Mouse (Mus musculus): ENCODE data around the gene Ppard.
"Not testable (repeated sequence)": the region's sequence is repeated elsewhere in the genome, so short reads cannot be mapped to it uniquely, and the experiment has no call there.

Gene Ppard

DNA sequence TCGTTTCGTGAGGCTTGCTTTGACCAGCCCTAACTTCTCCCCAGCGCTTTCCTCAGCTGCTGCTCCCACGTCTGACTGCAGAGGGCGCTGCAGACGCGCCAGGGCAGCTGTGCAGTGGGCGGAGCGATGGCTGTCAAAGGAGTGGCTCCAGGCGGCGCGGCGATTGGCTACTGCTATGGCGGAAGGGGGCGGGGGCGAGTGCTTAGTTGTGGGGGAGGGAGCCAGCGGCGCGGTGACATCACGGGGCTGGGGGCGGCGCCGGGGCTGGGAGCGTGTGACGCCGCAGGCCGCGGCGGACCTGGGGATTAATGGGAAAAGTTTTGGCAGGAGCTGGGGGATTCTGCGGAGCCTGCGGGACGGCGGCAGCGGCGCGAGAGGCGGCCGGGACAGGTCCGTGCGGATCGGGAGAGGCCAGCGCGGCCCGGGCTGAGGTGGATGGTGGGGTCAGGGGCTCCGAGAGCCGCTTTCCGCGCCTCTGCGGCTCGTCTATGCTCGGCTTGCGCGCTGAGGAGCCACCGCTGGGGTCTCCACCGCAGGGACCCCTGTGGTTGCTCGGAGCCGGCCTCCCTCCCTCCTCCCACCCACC is at the start of gene Ppard:
Gene Ppard (plus strand): TSS at position 226 of the 586 bp plus-strand sequence.
- in situ Hi-C loops (cut with MboI; ENCODE audit: low sequenced_read_pairs), result no loop called here

GRCm38 (mm10) chr17:28184971-28185638 is 47.4 kb upstream of the Ppard start:
- in situ Hi-C loops (cut with MboI; ENCODE audit: low sequenced_read_pairs), result no loop called here

DNA sequence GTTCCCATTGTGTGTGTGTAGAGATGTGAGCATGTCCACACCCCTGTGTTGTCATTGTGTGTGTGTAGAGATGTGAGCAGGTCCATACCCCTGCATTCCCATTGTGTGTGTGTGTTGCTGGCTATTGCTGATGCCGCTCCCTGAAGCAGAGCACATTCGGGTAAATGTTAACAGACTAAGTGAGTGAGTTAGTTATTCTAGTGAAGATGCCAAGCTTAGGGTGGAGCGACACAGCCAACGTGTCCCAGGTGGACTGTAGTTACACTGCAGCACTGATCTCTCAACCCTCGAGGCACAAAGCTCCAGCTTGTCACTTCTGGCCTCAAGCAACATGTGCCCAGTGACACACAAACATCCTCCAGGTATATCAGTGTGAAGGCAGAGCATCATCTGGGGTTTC is 44.2 kb upstream of the Ppard start:
- in situ Hi-C loops (cut with MboI; ENCODE audit: low sequenced_read_pairs), result no loop called here

GRCm38 (mm10) chr17:28192754-28193153 is 39.7 kb upstream of the Ppard start:
- in situ Hi-C loops (cut with MboI; ENCODE audit: low sequenced_read_pairs), result no loop called here

DNA sequence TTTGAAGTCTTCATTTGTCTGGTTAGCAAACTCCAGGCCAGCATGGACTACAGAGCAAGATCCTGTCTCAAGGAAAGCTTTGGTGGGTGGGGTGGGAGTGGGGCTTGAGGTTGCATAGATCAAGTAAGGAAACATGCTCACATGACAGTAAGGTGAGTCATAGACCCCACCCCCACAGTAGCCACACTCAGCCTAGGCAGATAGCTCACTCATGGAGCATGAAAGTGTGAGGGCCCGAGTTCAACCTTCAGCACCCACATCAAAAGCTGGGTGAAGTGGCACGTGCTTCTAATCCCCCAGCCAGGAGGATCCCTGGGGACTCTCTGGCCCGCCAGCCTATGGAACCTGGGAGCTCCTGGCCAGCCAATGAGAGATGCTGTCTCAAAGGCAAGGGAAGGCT is 38.9 kb upstream of the Ppard start:
- in situ Hi-C loops (cut with MboI; ENCODE audit: low sequenced_read_pairs), result no loop called here

DNA sequence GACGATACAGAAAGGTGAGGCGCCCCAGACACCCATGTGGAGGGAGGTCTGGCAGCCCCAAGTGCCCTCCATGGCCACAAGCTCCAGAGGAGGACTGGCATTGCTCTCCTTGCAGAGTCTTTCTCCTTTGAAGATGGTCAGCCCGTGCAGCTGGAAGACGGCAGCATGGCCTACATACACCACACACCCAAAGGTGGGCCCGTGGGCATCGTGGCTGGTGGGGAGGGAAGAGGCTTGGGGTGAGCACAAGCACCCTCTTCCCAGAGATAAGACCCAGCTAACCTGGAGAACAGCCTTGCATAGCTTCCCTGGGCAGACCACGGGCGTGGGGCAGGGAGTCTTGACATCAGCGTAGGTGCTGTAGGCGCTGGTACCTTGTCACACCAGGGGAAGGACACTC is 37.5 kb upstream of the Ppard start:
- in situ Hi-C loops (cut with MboI; ENCODE audit: low sequenced_read_pairs), result no loop called here

DNA sequence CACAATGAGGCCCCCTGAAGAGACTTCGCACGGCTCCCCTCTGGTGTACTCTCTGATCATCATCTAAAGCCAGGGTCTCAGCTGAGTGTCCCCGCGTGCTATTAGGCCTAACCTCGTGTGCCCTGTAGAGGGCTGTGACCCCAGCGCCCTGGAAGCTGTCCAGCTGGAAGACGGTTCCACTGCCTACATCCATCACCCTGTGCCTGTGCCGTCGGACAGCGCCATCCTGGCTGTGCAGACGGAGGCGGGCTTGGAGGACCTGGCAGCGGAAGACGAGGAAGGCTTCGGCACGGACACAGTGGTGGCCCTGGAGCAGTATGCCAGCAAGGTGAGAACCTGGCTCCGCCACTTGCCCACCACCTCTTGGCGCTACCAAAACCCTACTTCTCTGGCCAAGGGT is 34.9 kb upstream of the Ppard start:
- in situ Hi-C loops (cut with MboI; ENCODE audit: low sequenced_read_pairs), result no loop called here

DNA sequence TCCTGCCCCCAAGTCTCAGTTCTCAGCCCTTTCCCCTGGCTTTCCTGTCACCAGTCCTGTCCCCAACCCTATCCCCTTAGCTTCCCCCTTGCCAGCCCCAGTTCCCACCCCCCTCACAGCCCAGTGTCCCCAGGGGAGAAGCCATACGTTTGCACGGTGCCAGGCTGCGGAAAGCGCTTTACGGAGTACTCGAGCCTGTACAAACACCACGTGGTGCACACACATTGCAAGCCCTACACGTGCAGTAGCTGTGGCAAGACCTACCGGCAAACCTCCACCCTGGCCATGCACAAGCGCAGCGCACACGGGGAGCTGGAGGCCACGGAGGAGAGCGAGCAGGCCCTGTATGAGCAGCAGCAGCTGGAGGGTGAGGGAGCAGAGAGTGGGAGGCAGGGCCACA is 30.5 kb upstream of the Ppard start:
- in situ Hi-C loops (cut with MboI; ENCODE audit: low sequenced_read_pairs), result no loop called here

GRCm38 (mm10) chr17:28204052-28204720 is 28.3 kb upstream of the Ppard start:
- in situ Hi-C loops (cut with MboI; ENCODE audit: low sequenced_read_pairs), result no loop called here

DNA sequence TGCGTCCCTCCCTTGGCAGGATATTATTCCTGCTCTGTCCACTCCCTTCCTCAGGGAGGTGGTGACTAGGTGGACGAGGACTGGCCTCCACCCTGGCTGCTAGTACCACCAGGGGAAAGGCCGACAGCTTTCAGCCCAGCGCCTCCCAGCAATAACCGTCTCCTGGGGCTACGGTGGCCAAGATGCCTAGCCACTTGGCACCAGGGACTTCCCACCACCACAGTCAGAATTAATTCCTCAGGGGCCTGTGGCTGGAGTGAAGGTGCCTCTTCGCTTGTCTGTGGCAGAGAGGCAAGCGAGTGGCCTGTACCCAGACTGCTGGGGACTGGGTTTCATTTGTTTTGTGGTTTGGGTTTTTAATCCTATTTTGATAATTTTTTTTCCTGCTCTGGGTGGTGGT is 27.1 kb upstream of the Ppard start:
- in situ Hi-C loops (cut with MboI; ENCODE audit: low sequenced_read_pairs), result no loop called here

DNA sequence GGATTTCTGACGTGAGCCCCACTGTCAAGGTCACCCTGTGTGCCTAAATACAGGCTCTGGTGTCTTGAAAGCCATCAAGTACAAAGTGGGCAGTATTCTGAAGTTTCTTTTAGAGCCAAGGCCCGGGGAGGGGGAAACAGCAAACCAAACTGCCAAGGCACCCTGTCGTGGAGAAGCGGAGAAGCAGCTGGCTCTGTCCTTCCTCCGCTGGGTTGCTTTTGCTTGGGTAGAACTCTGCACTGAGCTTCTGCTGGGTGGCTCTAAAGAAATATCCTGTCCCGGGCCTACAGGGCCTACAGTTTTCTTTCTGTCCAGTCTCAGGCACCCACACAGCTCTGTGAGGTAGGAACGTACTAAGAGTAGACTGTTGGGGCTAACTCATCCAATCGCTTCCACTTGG is 25.4 kb upstream of the Ppard start:
- in situ Hi-C loops (cut with MboI; ENCODE audit: low sequenced_read_pairs), result no loop called here

DNA sequence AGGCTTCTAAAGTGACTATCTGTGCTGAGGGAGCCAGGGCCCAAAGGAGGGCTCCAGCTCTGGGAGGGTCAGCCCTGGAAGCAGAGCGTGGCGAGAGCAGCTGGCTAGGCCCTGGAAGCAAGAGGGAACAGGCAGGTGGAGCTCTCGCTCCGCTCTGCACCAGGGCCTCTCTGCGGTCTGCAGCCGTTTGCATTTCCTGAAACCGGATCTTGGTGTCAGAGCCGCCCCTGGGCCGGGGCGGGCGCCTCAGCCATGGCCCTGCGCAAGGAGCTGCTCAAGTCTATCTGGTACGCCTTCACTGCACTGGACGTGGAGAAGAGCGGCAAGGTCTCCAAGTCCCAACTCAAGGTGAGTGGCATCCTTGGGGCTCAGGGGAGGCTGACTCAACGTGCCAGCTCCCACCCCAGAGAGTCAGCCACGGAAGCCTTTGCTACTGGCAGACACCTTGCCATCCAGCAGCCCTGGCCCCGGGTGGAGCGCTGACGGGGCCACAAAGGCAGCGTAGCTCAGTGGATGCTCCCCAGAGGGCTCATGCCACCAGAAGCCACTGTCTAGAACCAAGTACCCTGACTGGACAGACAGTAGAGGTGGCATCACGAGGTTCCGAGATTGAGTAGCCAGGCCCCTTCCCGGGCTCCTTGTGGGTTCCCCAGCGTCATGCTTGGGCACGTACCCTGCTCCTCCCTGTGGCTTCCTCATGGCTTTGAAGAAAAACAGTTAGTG is 24.7 kb upstream of the Ppard start, which contains the start of gene Def6:
Gene Def6 (plus strand): TSS at position 188 of the 723 bp plus-strand sequence.
- in situ Hi-C loops (cut with MboI; ENCODE audit: low sequenced_read_pairs), result no loop called here

- in situ Hi-C loops (cut with MboI; ENCODE audit: low sequenced_read_pairs), result no loop called here
Observed at GRCm38 (mm10) chr17:28208314-28208612, 24.2 kb upstream of the Ppard start.

GRCm38 (mm10) chr17:28209457-28210110 is 22.9 kb upstream of the Ppard start:
- in situ Hi-C loops (cut with MboI; ENCODE audit: low sequenced_read_pairs), result no loop called here

DNA sequence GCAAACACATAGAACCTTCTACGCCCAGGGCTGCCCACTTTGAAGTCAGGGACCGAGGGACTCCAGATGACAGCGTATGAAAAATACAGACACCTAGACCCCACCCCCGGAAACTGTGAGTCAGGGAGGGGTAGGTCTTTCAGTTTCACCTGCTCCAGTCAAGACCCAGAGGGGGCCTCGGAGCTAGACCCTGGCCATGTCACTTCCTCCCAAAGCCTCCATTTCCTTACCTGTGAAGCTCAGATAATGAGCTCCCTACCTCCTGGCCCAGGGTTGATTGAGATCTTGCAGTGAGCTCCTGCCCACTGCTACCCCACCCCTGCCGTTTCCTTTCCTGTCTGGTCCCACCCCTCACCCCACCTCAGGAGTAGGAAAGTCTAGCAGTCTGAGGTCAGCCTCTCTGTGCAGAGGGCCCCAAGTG is 20.6 kb upstream of the Ppard start:
- in situ Hi-C loops (cut with MboI; ENCODE audit: low sequenced_read_pairs), result no loop called here

DNA sequence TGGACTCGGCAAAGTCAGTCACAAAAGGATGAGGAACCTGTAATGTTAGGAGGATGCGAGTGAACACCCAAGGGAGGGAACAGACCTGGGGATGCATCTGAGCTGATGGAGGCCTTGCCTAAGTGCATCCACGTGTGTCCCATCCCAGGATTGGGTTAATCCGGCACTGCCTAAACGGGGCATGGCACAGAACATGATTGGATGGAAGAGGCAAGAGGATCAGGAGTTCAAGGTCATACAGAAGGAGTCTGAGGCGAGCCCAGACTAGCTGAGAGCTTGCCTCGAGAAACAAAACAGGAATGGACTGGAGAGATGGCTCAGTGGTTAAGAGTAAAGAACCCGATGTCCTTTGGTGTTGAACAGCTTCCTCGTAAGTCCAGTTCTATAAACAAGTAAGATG is 20.1 kb upstream of the Ppard start:
- in situ Hi-C loops (cut with MboI; ENCODE audit: low sequenced_read_pairs), result no loop called here

GRCm38 (mm10) chr17:28213236-28213635 is 19.3 kb upstream of the Ppard start:
- in situ Hi-C loops (cut with MboI; ENCODE audit: low sequenced_read_pairs), result no loop called here

GRCm38 (mm10) chr17:28216791-28217190 is 15.7 kb upstream of the Ppard start:
- in situ Hi-C loops (cut with MboI; ENCODE audit: low sequenced_read_pairs), result no loop called here

DNA sequence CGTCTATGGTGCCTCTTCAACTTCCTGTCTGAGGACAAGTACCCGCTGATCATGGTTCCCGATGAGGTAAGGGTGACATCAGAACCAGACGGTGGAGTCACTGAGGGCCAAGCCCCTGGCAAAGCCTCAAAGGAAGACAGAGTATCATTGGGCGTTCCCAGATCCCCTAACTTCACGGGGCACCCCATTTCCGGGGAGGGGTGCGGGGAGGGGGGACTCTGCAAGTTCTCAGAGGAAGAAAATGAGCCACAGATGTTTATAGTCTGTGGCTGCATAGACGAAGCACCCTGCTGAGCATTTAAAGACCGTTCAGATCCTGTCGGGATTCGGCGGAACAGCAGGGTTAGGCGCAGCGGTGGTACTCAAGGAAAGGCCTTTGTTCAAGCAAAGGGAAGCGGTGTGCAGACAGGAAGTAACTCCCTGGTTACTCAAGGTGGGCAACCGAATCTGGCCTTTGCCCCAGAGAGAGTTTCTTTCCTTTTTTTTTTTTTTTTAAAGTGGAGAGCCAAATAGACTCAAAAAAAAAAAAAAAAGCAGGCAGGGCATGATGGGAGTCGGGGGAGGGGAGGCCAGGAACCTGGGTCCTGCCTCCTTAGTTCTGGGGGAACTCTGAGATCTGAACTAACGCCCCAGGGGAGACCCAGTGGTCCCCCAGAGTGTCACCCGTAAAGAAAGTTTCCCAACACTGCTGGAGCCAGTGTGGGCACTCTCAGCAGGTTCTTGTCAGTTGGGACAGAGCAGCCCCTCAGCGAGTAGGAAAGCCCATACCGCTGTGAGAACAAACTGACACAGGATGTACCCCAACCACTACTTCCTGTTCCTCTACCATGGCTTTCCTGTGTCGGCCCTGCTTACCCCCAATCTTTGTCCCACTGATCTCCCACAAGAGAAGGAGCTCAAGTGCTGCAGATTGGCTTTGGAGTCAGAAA is 14.5 kb upstream of the Ppard start:
- in situ Hi-C loops (cut with MboI; ENCODE audit: low sequenced_read_pairs), result no loop called here

GRCm38 (mm10) chr17:28222463-28222862 is 10.0 kb upstream of the Ppard start:
- in situ Hi-C loops (cut with MboI; ENCODE audit: low sequenced_read_pairs), result not testable (repeated sequence)

Data from CH12F3 (cell line).